Mouse (Mus musculus): Measurements from ENCODE around the gene Ect2l. TPM values are rescaled to one million over a fixed set of nuclear protein-coding genes. Genes with fewer than 3 reads are reported as not detected.

Ect2l gene
- polyA plus RNA-seq, 1 experiment from 2014 or later = 0.26 TPM

DNA sequence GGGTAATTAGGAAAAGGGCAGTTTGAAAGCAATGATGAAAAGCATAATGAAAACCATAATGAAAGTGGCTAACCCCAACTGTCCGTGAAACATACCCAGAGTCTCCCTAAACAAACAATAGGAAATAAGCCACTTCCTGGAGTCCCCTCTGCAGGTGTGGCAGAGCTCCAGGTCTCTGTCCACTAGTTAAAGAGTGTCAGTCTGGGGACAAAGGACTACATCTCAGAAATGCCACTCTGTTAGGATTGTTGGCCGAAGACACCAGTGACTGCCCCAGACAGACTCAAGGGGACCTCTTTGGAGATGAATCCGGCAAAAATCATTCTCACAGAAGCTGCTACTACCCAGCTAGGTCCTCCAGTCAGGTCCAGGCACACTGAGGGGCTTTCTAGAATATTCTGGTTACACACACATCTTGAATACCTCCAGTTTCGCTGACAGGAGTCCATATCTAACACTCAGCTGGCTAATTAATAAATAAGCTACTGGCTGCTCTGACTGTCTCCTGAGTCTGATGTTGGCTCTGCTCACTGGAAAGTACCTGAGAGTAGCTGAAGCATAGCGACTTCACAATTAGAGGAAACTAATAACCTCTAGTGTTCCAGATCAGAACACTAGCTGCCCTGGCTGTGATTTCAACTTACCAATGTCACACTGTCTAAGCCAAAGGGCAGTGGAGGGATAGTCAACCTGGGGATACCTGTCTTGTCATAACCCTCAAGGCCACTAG, 12.2 kb downstream of the Ect2l start:
- H3K9ac ChIP-seq (replicated peaks; ENCODE audit: low read depth, low read length) = no peak overlapping the region
- H3K4me1 ChIP-seq (ENCODE audit: control insufficient read depth, insufficient read depth, low read length) = 0 out of 2 replicates have a peak, but pooled peaks cover 10% of the 10 kb centered on the region
- H3K9me3 ChIP-seq (ENCODE audit: control insufficient read depth, low read depth, low read length) = no peaks in the 10 kb centered on the region
- ATAC-seq (ENCODE audit: insufficient number of reproducible peaks, insufficient read depth, low FRiP score, low read depth) = no peak
- H3K4me3 ChIP-seq (ENCODE audit: low read depth, low read length) = no peak overlapping the region
- H3K27me3 ChIP-seq (ENCODE audit: control insufficient read depth, insufficient read depth, low read length) = no peaks in the 10 kb centered on the region
- 87% methylated on average over 5 of the region's 5 CpGs for WGBS
- no peak overlapping the region for H3K4me2 ChIP-seq (replicated peaks; ENCODE audit: low read depth, low read length)
- no peaks in the 10 kb centered on the region for H3K36me3 ChIP-seq (ENCODE audit: control insufficient read depth, insufficient read depth, low read length)
- no peak overlapping the region for H3K27ac ChIP-seq (ENCODE audit: low read length)

DNA sequence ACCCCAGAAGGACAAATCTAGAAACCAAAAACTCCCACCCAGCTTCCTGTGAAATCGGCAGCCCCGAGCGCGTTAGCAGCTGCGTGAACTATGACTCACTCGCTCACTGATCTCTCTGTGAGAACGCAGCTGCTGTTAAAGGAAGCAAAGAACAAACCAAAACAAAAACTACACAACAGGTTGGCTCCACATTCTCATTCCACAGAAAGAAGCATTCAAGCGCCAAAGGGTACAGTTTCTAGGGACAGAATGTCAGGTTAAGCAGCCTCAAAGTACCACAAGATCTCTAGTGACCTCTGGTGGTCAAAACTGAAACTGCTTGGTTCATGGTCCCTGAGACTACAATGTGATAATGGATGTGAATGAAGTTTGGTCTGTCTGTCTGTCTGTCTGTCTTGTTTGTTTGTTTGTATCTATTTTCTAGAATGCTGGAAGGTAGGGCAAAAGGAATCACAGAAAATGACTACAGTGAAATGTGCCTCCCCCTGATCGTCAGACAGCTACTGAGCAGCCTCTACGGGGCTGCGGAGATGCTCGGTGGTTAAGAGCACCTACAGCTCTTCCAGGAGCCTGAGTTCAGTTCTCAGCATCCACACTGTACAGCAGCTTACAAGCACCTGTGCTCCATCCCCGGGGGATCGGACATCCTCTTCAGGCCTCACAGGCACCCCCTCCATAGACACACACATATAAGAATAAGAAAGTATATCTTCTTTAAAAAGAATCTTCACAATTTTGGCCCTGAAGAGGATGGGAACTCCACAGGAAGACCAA, 13.3 kb downstream of the Ect2l start:
- Histone ChIP-seq H3K4me2 (replicated peaks; ENCODE audit: low read depth, low read length) (peak overlapping the region; percentile 47), H3K4me1 (ENCODE audit: control insufficient read depth, insufficient read depth, low read length) (0 out of 2 replicates have a peak, but pooled peaks cover 10% of the 10 kb centered on the region), H3K36me3 (ENCODE audit: control insufficient read depth, insufficient read depth, low read length) (no peaks in the 10 kb centered on the region), H3K9ac (replicated peaks; ENCODE audit: low read depth, low read length) (no peak overlapping the region), H3K9me3 (ENCODE audit: control insufficient read depth, low read depth, low read length) (no peaks in the 10 kb centered on the region), H3K27me3 (ENCODE audit: control insufficient read depth, insufficient read depth, low read length) (no peaks in the 10 kb centered on the region), H3K4me3 (ENCODE audit: low read depth, low read length) (peak overlapping the region; percentile 25), H3K27ac (ENCODE audit: low read length) (no peak overlapping the region)
- no peak for ATAC-seq (ENCODE audit: insufficient number of reproducible peaks, insufficient read depth, low FRiP score, low read depth)
- 47% methylated on average over 14 of the region's 14 CpGs for WGBS

DNA sequence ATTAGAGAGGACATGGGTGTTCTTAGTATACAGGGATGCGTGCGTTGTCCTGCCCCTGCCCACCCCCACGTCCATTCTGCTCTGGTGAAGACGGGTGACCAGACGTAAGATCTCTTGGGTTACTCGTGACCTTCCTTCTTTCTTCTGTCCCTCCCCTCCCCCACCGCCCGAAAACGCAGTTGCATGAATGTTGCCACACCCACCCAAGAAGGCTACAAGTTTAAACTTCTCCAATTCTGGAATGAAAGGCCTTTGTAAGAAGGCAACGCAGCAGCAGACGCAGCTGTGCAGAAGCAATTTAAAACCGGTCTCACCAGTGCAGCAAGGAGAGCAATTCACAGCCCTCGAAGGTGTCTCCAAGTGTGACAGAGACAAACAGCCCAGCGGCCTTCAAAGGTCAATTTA, 16.0 kb downstream of the Ect2l start:
- H3K27ac ChIP-seq (ENCODE audit: low read length) = peak overlapping the region; percentile 55
- 39% methylated on average over 14 of the region's 14 CpGs for WGBS
- ATAC-seq (ENCODE audit: insufficient number of reproducible peaks, insufficient read depth, low FRiP score, low read depth) = peak; percentile 80
- H3K36me3 ChIP-seq (ENCODE audit: control insufficient read depth, insufficient read depth, low read length) = no peaks in the 10 kb centered on the region
- no peaks in the 10 kb centered on the region for H3K27me3 ChIP-seq (ENCODE audit: control insufficient read depth, insufficient read depth, low read length)
- 0 out of 2 replicates have a peak overlapping the region, but pooled peaks have one; percentile 4 for H3K4me2 ChIP-seq (replicated peaks; ENCODE audit: low read depth, low read length)
- H3K9me3 ChIP-seq (ENCODE audit: control insufficient read depth, low read depth, low read length) = no peaks in the 10 kb centered on the region
- no peak overlapping the region for H3K9ac ChIP-seq (replicated peaks; ENCODE audit: low read depth, low read length)
- H3K4me3 ChIP-seq (ENCODE audit: low read depth, low read length) = no peak overlapping the region
- H3K4me1 ChIP-seq (ENCODE audit: control insufficient read depth, insufficient read depth, low read length) = no peaks in the 10 kb centered on the region

GRCm38 (mm10) chr10:18194156-18194555, 16.5 kb downstream of the Ect2l start:
- H3K9me3 ChIP-seq (ENCODE audit: control insufficient read depth, low read depth, low read length) = no peaks in the 10 kb centered on the region
- no peaks in the 10 kb centered on the region for H3K27me3 ChIP-seq (ENCODE audit: control insufficient read depth, insufficient read depth, low read length)
- no peak overlapping the region for H3K9ac ChIP-seq (replicated peaks; ENCODE audit: low read depth, low read length)
- H3K4me3 ChIP-seq (ENCODE audit: low read depth, low read length) = no peak overlapping the region
- no peaks in the 10 kb centered on the region for H3K36me3 ChIP-seq (ENCODE audit: control insufficient read depth, insufficient read depth, low read length)
- 74% methylated on average over 11 of the region's 11 CpGs for WGBS
- no peaks in the 10 kb centered on the region for H3K4me1 ChIP-seq (ENCODE audit: control insufficient read depth, insufficient read depth, low read length)
- no peak overlapping the region for H3K4me2 ChIP-seq (replicated peaks; ENCODE audit: low read depth, low read length)
- no peak for ATAC-seq (ENCODE audit: insufficient number of reproducible peaks, insufficient read depth, low FRiP score, low read depth)
- H3K27ac ChIP-seq (ENCODE audit: low read length) = peak overlapping the region; percentile 55; the same call in 1 of the 2 replicates

GRCm38 (mm10) chr10:18193221-18193620, 17.5 kb downstream of the Ect2l start:
- H3K9ac ChIP-seq (replicated peaks; ENCODE audit: low read depth, low read length) = no peak overlapping the region
- H3K4me2 ChIP-seq (replicated peaks; ENCODE audit: low read depth, low read length) = no peak overlapping the region
- H3K9me3 ChIP-seq (ENCODE audit: control insufficient read depth, low read depth, low read length) = no peaks in the 10 kb centered on the region
- no peaks in the 10 kb centered on the region for H3K27me3 ChIP-seq (ENCODE audit: control insufficient read depth, insufficient read depth, low read length)
- H3K4me1 ChIP-seq (ENCODE audit: control insufficient read depth, insufficient read depth, low read length) = no peaks in the 10 kb centered on the region
- 45% methylated on average over 11 of the region's 11 CpGs for WGBS
- no peak for ATAC-seq (ENCODE audit: insufficient number of reproducible peaks, insufficient read depth, low FRiP score, low read depth)
- H3K4me3 ChIP-seq (ENCODE audit: low read depth, low read length) = no peak overlapping the region
- H3K36me3 ChIP-seq (ENCODE audit: control insufficient read depth, insufficient read depth, low read length) = no peaks in the 10 kb centered on the region
- H3K27ac ChIP-seq (ENCODE audit: low read length) = no peak overlapping the region

- H3K27me3 ChIP-seq (ENCODE audit: control insufficient read depth, insufficient read depth, low read length) = no peaks in the 10 kb centered on the region
Observed at GRCm38 (mm10) chr10:18191706-18192105, 19.0 kb downstream of the Ect2l start.

DNA sequence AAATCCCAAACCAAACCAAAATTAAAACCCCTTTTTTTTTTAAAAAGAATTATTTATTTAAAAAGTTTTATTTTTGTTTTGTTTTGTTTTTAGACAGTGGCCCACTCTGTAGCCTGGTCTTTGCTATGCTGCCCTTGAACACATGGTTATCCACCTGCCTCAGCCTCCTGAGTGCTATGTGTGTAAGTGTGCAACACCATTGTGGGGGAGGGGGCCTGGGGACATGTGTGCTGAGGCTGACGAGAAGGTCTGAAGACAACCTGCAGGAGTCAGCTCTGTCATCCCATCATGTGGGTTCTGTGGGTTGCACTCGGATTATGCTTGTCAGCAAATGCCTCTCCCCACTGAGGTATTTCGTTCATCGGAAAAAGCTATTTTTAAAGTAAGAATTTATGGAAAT, 21.2 kb downstream of the Ect2l start:
- Histone ChIP-seq H3K27ac (ENCODE audit: low read length) (no peak overlapping the region), H3K4me3 (ENCODE audit: low read depth, low read length) (no peak overlapping the region), H3K4me2 (replicated peaks; ENCODE audit: low read depth, low read length) (no peak overlapping the region), H3K9ac (replicated peaks; ENCODE audit: low read depth, low read length) (no peak overlapping the region), H3K4me1 (ENCODE audit: control insufficient read depth, insufficient read depth, low read length) (no peaks in the 10 kb centered on the region), H3K27me3 (ENCODE audit: control insufficient read depth, insufficient read depth, low read length) (no peaks in the 10 kb centered on the region), H3K36me3 (ENCODE audit: control insufficient read depth, insufficient read depth, low read length) (no peaks in the 10 kb centered on the region), H3K9me3 (ENCODE audit: control insufficient read depth, low read depth, low read length) (no peaks in the 10 kb centered on the region)
- WGBS = 75% methylated on average over 4 of the region's 4 CpGs
- ATAC-seq (ENCODE audit: insufficient number of reproducible peaks, insufficient read depth, low FRiP score, low read depth) = no peak

More at GRCm38 (mm10) chr10:18191706-18192105, 19.0 kb downstream of the Ect2l start:
- WGBS = 51% methylated on average over 8 of the region's 8 CpGs
- Histone ChIP-seq H3K9me3 (ENCODE audit: control insufficient read depth, low read depth, low read length) (no peaks in the 10 kb centered on the region), H3K4me1 (ENCODE audit: control insufficient read depth, insufficient read depth, low read length) (no peaks in the 10 kb centered on the region), H3K9ac (replicated peaks; ENCODE audit: low read depth, low read length) (no peak overlapping the region), H3K4me2 (replicated peaks; ENCODE audit: low read depth, low read length) (no peak overlapping the region), H3K27ac (ENCODE audit: low read length) (no peak overlapping the region), H3K36me3 (ENCODE audit: control insufficient read depth, insufficient read depth, low read length) (no peaks in the 10 kb centered on the region), H3K4me3 (ENCODE audit: low read depth, low read length) (no peak overlapping the region)
- no peak for ATAC-seq (ENCODE audit: insufficient number of reproducible peaks, insufficient read depth, low FRiP score, low read depth)

GRCm38 (mm10) chr10:18188564-18188963, 22.1 kb downstream of the Ect2l start:
- Histone ChIP-seq H3K27me3 (ENCODE audit: control insufficient read depth, insufficient read depth, low read length) (no peaks in the 10 kb centered on the region), H3K9me3 (ENCODE audit: control insufficient read depth, low read depth, low read length) (no peaks in the 10 kb centered on the region), H3K27ac (ENCODE audit: low read length) (no peak overlapping the region), H3K9ac (replicated peaks; ENCODE audit: low read depth, low read length) (no peak overlapping the region), H3K4me1 (ENCODE audit: control insufficient read depth, insufficient read depth, low read length) (no peaks in the 10 kb centered on the region), H3K4me2 (replicated peaks; ENCODE audit: low read depth, low read length) (no peak overlapping the region), H3K36me3 (ENCODE audit: control insufficient read depth, insufficient read depth, low read length) (no peaks in the 10 kb centered on the region), H3K4me3 (ENCODE audit: low read depth, low read length) (no peak overlapping the region)
- ATAC-seq (ENCODE audit: insufficient number of reproducible peaks, insufficient read depth, low FRiP score, low read depth) = no peak
- WGBS = 68% methylated on average over 6 of the region's 6 CpGs

Data from stomach, embryonic 14.5 days (tissue).